Mouse (Mus musculus) lung, adult 18-20 months (tissue): ENCODE results near the gene Fam161a.

Experiments
- DNase-seq, 2 experiments: peaks; one replicate each; pipeline ENCODE4 v3.0.0; 2022; ENCODE audit warnings: mixed read lengths in 2 of 2

Gene Fam161a

DNA sequence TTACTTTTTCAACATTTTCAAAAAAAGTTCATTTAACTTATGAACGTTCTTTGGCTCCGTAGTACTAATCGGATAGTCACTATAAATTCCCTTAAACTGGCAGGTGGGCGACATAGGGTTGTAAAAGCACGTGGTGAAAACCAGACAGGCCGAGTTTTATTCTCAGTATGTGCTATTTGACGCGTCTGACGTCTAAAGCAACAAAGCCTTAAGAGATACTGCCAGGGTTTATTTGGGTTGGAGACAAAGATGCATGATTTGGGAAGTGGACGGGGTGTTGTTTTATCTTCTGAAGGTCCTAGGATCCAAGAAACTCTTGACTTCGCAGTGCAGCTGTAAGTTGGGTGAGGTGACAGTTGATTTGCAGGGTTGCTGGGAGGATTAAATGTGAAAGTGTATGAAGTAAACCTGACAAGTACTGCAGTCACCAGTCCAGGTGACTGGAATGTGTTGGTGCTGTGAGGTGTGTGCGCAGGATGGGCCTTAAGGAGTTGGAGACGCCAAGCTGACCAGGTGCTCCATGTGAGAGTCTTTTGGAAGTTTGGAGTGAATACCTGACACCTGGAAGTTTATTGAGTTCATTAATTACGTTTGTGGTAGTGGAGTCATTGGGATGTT, 16.0 kb upstream of the Fam161a start:
- DNase-seq, result no peak

DNA sequence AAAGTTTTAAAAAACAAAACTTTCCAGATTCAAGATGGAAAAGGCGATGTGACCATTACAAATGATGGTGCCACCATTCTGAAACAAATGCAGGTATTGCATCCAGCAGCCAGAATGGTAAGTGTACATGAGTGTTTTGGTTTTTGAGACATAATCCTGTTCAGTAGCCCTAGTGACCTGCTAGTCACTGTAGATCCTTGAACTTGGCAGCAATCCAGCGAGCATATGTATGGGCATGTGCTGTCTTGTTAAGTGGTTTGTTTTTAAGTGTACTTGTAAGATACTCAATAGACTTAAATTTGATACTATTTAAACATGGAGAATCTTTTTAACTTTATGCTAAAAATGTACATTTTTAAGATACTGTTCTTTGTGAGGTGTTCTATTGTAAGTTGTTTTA, 13.1 kb upstream of the Fam161a start:
- DNase-seq, result peak in 1 of 2 experiments; percentile 39

DNA sequence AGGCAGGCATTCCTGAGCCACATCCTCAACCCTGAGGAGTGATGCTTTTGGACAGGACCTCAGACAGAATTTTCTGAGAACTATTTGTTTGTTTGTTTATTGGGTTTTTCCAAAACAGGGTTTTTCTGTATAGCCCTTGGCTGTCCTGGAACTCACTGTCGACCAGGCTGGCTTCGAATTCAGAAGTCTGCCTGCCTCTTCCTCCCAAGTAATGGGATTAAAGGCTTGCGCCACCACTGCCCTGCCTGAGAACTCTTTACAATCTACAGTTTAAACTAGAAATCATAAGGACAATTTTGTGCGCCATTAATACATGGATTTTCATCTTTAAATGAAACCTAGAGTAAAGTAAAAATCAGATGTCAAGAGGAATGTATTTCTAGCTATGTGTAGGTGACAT, 11.9 kb upstream of the Fam161a start:
- no peak for DNase-seq

DNA sequence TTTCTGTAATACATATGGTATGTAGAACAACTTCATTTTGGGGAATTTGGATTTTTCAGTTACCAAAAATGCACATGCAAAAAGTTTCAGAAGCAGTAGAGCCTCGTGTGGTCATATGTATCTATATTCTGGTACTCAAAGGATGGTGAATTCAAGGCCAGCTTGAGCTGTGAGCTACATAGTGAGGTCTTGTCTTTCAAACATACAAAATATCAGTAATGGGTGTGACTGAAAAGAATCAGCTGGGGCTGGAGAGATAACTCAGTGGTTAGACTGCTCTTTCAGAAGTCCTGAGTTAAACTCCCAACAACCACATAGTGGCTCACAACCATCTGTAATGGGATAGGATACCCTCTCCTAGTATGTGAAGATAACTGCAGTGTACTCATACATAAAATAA, 9.0 kb upstream of the Fam161a start:
- no peak for DNase-seq

DNA sequence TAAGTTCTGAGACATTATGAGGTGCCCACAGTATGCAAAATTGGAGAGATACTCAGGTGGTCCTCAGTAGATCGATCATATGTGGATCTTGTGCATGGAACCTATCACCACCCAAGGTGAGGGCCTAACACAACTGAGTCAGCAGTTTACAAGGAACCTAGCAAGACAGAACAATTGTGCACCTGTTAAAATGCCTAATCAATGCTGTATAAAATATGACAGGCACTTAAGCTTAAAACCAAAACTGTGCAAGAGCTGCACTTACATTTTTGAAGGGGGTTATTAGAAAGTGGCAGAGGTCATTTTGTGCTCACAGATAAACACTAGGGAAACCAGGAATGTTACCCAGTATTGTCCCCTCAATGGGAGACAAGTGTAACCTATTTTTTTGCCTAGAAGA, 2.1 kb upstream of the Fam161a start:
- no peak for DNase-seq

DNA sequence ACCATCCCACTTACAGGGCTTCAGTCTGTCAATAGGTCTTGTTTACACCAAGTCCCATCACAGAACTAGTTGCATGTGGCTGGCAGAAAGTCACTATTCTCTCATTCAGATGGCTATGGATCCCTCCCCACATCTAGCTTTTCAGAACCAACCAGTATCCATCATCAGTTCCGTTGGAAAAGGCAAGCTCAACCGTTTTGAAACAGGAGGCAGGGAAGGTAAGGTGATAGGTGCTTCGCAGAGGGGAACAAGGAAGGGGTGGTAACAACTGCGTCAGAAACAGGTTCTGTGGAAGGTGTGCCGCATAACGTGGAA, 208 bp upstream of the Fam161a start:
- no peak for DNase-seq

DNA sequence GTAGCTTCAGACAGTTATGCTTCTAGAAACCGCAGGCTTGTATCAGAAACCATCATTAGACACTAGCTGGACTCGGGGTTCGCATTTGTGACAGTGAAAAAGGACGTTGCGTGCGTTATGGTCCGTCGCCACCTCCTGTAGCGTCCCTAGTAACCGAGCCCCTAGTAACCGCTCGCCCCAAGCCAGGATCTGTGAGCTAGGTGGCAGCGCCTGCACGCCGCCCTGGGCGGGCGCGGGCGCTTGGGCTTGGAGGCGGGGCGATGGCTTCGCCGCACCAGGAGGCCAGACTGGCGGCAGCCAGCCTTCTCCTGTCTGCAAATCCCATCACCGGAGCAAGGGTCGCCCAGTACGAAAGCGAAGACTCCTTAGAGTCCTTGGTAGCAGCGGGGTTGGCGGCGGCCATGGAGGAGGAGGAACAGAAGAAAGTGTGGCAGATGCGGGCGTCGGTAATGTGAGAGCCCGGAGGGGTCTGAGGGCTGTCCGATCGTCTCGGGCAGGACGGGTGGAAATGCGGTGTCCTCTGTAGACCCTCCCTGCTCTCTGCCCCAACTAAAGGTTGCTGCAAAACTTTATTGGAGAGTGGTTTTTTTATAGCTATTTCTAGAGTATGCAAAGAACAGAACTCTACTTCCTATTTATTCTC, 971 bp downstream of the Fam161a start:
- DNase-seq, result peak; percentile 83 to 88

DNA sequence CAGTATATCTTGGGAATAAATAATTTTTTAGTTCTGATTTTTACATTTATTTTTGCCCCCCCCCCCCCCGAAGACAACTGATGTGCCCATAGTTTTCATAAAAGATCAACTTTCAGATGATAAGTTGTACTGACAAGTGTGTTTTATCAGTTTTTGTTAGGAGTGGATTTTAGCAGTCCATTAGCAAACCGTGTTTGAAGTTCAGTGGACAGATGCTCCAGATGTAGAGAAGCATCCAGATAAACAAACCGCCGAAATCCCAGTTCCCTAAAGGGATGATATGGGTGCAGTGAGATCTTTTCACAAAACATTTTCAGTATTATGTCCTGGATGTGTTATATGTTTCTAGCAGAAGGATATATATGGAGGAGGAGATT, 1.5 kb downstream of the Fam161a start:
- DNase-seq, result no peak

DNA sequence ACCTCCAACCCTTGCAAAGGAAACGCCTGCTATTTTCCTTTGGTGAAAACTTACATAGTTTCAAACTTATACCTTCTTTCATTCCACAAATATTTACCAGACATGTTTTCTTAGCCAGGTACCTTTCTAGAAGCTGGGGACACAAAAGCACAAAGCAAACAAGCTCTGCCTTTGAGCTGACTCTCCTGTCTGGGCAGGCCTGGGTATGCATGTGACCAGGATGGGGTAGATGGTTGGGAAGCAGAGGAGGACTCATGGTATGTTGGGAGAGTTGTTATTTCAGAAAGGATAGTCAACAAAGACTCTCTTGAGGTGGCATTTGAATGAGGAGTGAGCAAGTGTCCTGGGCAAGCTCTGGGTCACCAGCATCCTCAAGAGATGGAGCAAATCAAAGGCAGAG, 5.8 kb downstream of the Fam161a start:
- DNase-seq, result peak in 1 of 2 experiments; percentile 23

DNA sequence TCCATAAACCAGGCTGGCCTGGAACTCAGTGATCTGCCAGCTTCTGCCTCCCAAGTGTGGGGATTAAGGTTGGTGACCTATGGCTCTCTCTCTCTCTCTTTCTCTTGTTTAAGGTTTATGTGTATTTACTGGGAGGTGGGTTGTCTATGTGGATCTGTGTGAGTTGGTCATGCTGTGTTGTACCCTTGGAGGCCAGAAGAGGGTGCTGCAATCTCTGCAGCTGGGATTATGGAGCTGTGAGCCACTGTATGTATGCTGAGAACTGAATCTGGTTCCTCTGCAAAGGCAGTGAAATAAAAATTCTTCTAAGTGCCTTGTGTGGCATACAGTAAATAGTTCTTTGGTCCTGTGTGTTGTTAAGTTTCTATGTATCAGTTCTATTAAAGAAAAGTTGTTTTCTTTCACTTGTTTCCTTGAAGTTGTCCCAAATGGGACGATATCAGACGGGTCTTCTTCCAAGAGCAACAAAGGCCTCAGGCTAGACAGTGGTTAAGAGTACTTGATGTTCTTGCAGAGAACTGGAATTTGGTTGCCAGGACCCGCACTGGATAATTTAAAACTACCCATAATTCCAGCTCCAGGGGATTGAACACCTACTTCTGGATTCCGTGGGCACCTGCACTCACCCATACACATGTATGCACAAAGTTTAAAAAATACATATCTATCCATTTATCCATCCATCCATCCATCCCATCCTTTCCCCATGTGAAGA, 6.4 kb downstream of the Fam161a start:
- no peak for DNase-seq

DNA sequence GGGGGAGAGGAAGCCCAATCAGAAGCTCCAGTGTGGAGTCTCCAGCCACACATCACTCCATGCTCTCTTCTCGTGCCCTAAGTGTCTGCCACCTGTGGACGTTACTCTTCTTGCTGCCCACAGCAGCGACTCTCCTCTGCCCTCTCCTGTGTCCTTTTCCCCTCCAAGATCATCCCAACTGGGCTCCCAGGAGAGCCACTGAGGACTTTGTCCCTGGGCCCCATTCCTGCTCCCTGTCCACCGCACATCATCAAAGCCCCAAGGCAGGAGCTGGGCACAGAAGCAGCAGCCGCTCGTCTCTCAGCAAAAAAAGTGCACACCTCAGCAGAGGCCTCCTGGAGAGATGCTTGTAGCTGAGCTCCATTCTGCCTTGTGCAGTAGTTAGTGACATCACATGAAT, 7.7 kb downstream of the Fam161a start:
- no peak for DNase-seq

DNA sequence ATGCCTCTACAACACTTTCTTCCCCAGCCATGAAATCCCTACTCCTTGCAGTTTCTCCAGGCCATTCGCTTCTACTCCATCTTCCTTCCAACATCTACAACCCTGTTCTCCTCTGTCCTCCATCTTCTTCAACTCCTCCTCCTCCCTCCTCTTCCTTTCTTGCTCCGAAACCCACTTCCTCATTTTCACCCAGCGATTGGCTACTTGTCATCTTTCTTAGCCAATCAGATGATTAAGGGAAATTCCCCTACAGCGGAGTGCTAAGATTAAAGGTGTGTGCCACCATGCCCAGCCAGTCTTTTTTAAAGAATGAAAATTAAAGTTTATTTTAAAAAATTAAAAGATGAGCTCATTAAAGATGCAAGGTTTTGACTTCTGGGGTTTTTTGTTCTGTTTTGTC, 10.6 kb downstream of the Fam161a start:
- DNase-seq, result no peak

DNA sequence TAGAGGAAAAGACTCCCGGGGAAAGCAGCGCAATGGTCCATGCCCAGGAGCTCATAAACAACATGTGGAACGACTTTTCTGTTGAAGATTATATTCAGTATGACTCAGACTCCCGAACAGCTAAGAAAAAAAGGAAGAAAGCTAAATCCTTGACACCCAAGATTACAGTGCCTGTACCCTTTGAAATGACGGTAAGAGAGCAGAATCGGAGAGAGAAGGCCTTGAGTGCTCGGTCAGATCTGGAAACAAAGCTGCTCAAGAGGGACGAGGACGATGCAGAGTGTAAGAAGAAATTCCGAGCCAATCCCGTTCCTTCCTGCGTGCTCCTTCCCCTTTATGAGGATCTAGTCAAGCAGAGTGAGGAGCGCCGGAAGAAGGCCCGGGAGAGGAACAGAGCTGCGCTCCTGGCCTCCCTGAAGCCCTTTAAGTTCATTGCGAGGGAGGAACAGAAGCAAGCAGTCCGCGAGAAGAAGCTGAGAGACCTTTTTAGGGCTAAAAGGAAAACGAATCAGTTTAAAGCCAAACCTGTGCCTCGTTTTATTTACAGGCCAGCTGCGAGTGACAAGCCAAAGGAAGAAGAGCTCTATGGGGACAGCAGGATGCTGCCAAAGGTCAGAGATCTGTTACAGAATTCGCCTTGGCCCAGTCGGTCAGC, 12.9 kb downstream of the Fam161a start:
- no peak for DNase-seq

DNA sequence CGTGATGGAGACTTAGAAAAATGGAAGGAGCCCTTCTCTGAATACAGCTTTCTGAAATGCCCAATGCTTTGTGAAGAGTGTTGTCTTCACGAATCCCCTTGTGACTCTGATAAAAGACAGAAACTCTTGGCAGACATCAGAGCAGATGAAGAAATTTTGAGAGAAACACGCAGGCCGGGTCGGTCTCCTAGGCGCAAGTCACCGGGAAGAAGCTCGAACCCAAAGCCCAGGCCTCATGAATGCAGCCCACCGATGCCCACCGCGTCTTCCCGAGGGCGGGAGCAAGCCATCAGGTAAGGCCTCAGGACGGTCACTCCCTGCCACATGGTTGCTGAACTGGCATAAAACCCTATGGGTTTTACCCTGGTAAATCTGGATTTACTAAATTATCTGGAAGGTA, 13.5 kb downstream of the Fam161a start:
- DNase-seq, result no peak

DNA sequence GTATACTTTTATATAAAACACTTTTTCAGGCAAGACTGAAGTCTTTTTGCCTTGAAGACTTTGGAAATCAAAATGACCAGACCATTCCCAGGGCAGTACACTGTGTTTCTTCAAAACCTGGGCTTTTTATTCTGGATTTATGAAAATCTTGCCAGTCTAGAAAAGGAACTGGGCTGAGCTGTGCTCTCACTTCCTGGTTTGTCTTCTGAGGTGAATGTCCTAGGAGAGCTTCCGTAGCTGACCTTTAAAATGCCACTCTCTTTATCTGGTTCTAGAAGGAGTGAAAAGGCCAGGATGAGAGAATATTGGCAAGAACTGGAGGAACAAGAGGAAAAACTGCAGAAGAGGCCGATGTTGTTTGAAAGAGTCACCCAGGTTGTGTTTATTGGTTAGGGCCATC, 15.8 kb downstream of the Fam161a start:
- DNase-seq, result no peak

DNA sequence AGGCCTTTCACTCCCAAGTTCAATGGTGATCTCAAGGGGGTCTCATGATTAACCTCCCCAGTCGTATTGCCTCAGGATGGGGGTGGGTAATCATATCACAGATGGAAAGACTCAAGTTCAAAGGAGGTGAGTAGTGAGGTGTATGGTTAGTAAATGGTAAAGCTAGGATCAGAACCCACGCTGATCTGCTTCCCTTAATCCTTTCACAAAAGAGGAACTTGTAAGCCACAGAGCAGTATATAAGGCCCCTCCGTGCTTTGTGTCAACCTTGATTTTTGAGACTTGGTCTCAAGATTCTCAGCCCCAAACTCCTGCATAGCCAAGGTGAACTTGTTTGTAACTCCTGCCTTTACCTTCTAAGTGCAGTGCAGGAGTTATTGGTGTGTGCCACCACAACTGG, 16.8 kb downstream of the Fam161a start:
- DNase-seq, result no peak

DNA sequence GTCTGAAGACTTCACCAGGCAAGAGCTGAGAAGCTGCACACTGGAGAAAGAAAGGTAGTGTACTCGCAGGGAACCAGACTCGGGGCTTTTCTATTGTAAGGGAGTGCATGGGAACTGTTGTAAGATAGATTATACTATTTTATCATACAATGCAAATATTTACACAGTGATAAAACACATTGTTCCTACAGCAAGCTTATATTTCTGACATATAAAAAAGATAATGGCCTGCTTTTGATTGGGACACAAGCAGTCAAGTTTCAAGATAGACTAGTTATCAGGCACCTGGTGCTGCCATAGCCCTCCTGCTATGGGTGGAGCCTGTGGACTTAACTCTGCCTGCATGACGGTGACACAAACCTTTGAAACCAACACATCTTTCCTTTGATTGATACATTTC, 21.6 kb downstream of the Fam161a start:
- no peak for DNase-seq

DNA sequence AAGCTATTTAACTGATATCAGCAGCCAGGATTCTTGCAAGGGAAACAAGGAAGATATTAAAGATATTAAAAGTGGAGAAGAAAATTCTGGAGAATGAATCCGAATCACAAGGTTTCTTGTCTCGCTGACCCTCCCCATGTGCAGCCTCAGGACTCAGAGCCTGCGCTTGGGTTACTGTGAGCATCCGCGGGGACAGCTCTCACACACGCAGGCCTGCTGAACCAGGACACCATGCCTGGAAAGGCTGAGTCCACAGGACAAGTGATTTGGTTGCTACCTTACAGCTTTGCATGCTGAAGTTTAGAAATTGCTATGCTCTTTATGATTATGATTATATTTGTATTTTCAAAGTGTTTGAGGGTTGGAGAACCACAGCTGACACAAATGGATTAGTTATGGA, 22.1 kb downstream of the Fam161a start:
- DNase-seq, result no peak

DNA sequence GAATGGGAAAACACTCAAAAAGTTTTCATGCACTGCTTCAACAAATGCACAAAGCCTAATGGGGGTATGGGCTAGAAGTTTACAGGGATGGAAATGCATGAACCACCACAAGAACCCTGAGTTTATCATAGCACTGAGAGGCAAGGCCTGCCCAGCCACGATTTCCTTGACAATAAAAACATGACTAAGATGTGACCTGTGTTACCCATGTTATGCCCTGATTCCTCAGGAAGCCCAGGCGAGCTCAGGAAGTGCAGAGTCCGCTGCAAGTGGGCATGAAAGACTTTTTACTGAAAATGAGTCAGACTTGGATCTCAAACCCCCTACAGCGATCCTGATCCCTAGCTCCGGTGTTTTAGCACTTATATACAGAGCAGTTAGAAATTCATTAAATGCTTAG, 39.9 kb downstream of the Fam161a start:
- DNase-seq, result no peak

DNA sequence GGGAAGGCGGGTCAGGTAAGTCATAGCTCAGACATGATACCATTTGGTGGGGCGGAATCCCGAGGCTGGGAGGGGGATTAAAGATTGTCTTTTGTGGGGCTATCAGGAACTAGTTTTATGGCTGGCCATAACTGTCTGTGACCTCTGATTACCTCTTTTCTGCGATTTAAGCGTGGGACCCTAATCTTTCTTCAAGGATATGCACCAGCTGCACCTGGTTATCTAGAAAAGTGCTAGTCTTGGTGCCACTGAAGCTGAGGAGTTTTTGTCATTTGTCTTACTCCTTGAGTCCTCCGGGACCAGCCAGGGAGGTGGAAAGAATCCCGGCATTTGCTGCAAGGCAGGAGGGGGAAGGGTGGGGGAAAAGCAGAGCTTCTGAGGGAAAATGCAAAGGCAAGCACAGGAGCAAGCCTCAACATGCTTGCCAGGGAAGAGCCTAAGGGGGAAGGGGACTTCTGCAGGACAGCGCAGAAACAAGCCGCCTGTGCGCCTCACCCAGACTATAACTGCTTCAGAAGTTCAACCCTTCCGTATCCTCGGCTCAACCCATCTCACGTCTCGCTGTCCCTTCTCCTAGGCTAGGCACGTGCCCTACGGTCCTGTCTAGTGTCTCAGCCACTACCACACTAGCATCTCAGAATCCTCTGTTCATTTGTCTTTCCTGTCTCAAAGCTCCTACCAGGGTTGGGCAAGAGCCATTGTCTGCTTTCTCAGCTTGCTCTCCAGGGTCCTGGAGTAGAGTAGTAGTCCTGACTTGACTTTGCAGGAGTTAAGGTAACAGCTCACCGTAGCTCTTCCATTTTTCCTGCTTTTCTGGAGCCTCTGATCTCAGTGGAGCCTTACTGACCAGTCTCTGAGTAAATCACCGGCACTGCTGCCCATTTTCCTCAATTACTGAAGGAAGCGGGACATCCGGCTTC, 40.6 kb downstream of the Fam161a start:
- no peak for DNase-seq

DNA sequence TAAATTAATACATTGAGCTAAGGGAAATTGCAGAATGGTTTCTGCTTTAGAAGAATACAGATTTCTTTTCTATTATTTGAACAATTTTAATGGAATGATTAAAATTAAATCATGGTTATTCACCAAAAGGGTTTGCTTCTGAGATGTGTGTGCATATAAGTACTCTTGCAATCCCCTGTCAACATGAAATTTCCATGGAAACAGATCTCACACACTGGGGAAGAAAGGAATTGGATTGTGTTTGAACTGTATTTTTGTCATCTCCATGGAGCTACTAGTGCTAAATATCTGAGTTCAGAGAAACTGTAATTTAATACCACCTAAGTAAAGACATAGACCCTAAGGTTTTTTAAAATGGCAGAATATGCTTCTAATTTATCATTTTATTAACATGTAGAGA, 42.3 kb downstream of the Fam161a start:
- DNase-seq, result no peak

DNA sequence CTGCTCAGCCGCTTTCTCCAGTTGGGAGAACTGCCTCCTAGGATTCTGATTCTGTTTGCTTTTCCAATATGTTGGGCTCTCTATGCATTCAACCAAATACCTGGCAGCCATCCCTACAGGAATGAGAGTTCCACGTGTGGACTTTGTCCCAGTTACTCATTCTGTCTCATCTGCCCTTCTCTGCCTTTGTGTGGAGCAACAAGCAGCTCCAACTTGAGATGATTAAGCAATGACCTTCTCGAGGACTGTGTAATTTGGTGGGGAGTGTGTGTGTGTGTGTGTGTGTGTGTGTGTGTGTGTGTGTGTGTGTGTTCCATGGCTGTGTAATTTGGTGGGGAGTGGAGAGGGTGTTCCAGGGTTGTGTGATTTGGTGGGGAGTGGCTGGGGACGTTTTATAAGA, 45.0 kb downstream of the Fam161a start:
- DNase-seq, result peak in 1 of 2 experiments; percentile 12

DNA sequence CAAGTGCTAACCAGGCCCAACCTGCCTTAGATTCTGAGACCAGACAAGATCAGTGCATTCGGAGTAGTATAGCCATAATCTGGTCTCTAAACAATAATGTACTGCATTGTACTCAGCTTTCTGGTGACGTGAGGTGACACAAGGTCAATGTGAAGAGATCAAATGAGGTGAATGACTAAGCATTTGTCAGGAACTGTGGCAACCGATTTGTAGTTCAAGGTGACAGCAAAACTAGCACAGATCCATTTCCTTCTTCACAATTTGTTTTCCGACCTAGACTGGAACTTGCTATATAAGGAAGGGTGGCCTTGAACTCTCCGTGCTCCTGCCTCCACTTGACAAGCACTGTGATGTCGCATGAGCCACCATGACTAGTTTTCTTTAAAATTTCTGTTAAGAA, 55.8 kb downstream of the Fam161a start:
- DNase-seq, result no peak
